Mouse (Mus musculus) kidney, adult 18-20 months (tissue): ENCODE results near the gene Man1a2.

Experiments
- DNase-seq: peaks from one replicate; pipeline ENCODE4 v3.0.0; 2021

Man1a2 gene

GRCm38 (mm10) chr3:100561561-100562175 is 123.6 kb downstream of the Man1a2 start:
- DNase-seq = no peak

- DNase-seq = no peak
These were observed 125.9 kb downstream of the Man1a2 start for GRCm38 (mm10) chr3:100559431-100559830.

- DNase-seq = no peak
These were observed 127.0 kb downstream of the Man1a2 start for GRCm38 (mm10) chr3:100558211-100558708.

- DNase-seq = no peak
These were observed 130.5 kb downstream of the Man1a2 start for GRCm38 (mm10) chr3:100554843-100555242.

- DNase-seq = no peak
These were observed 133.1 kb downstream of the Man1a2 start for GRCm38 (mm10) chr3:100552171-100552570.

- no peak for DNase-seq
These were observed 137.4 kb downstream of the Man1a2 start for GRCm38 (mm10) chr3:100547913-100548292.

GRCm38 (mm10) chr3:100547162-100547912 is 138.0 kb downstream of the Man1a2 start:
- no peak for DNase-seq

- no peak for DNase-seq
These were observed 148.6 kb downstream of the Man1a2 start for GRCm38 (mm10) chr3:100536686-100537085.

GRCm38 (mm10) chr3:100535902-100536301 is 149.4 kb downstream of the Man1a2 start:
- DNase-seq = no peak

- DNase-seq = no peak
These were observed 150.0 kb downstream of the Man1a2 start for GRCm38 (mm10) chr3:100535298-100535697.

- no peak for DNase-seq
These were observed 150.9 kb downstream of the Man1a2 start for GRCm38 (mm10) chr3:100534394-100534793.

GRCm38 (mm10) chr3:100533429-100533828 is 151.9 kb downstream of the Man1a2 start:
- no peak for DNase-seq

GRCm38 (mm10) chr3:100530919-100531318 is 154.4 kb downstream of the Man1a2 start:
- DNase-seq = no peak

GRCm38 (mm10) chr3:100530244-100530788 is 155.0 kb downstream of the Man1a2 start:
- no peak for DNase-seq

- DNase-seq = peak; percentile 21
These were observed 162.6 kb downstream of the Man1a2 start for GRCm38 (mm10) chr3:100522671-100523070.

GRCm38 (mm10) chr3:100521626-100522025 is 163.7 kb downstream of the Man1a2 start:
- no peak for DNase-seq

GRCm38 (mm10) chr3:100515754-100516141 is 169.6 kb downstream of the Man1a2 start:
- no peak for DNase-seq

- no peak for DNase-seq
These were observed 170.1 kb downstream of the Man1a2 start for GRCm38 (mm10) chr3:100515093-100515753.
